Mouse (Mus musculus) cortical plate, adult 2 months (tissue): ENCODE results near the gene Prkd1.

ENCODE experiments used
- CTCF ChIP-seq: fragments of 200-500 bp; IDR thresholded peaks from 2 replicates; pipeline ENCODE4 v1.5.1; 2011; ENCODE audit warnings: mild to moderate bottlenecking, control low read depth, low read length; ENCODE audit not compliant: insufficient read depth; ENCODE audit errors: extremely low read depth
- POLR2A ChIP-seq: fragments of 200-500 bp; IDR thresholded peaks from 2 replicates; pipeline ENCODE4 v1.6.1; 2011; ENCODE audit warnings: mild to moderate bottlenecking, low read length, control low read depth; ENCODE audit not compliant: insufficient read depth; ENCODE audit errors: extremely low read depth

DNA sequence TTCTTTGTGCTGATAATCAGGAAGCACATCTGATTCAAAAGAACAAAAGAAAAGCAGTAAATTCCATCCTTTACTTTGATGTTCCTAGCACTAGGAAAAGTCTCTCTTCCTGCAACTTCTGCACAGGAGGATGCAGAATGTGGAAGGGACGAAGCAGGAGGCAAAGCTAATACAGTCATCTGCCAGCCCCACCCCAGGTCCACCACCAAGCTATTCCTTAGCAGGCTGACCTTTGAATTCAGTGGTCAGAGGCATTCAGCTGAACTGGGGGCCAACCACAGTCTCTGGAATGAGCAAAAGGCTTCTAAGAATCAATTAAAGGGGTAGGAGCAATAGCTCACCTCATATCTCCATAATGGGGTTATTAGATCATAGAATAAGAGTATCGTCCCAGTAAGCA is 140.1 kb downstream of the Prkd1 start:
- TF ChIP-seq POLR2A: no peak
- TF ChIP-seq CTCF: no peak
